Mouse (Mus musculus): ENCODE data around the gene Ess2. TPM values are rescaled to one million over a fixed set of nuclear protein-coding genes. Genes with fewer than 3 reads are reported as not detected.

The Ess2 gene
- total and polyA plus RNA-seq, 3 experiments: 31.1 to 37.0 (median 33.1) TPM

DNA sequence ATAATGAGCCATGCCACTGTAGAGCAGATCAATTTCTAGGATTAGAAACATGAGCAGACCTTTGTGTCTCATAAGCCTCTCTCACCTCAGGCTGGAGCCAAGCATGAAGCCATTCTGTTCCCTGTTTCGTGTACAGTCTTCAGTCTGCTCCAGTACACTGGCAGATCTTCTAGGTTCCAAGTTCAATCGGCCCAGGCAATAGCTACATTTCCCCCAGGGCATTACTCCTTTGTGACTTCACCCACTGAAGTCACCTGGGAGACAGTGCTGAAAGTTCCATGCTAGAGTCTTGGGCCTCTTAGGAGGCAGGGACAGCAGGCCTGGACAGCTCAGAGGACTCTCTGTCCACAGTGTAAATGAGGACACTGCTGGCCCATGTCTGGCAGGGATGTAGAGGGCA is 17.2 kb downstream of the Ess2 start, which contains the start of gene Tssk1:
Gene Tssk1 (plus strand): TSS at position 301 of the 400 bp plus-strand sequence.
- dilution Hi-C loops (cut with MboI; ENCODE audit: extremely low pct_ligation_motif_present, extremely low pct_unique_long_range_greater_than_20kb, low sequenced_read_pairs) (no loop called here), in situ Hi-C loops (cut with MboI; ENCODE audit: low pct_ligation_motif_present, low pct_unique_long_range_greater_than_20kb, low sequenced_read_pairs) (no loop called here)
- DNase-seq (ENCODE audit: extremely low read depth): no peak
- no peak within 1 kb of the TSS for H3K9ac ChIP-seq (ENCODE audit: insufficient read depth, low read depth)
- H3K4me2 ChIP-seq (ENCODE audit: insufficient read depth, low read depth, poor library complexity, severe bottlenecking): no peak within 1 kb of the TSS
- peaks cover 17% of the 10 kb centered on the region for H3K79me2 ChIP-seq (replicated peaks; ENCODE audit: control insufficient read depth, extremely low read depth, insufficient read depth, poor library complexity, severe bottlenecking)
- H3K4me1 ChIP-seq (ENCODE audit: control insufficient read depth in 1 of 2, insufficient read depth in 2 of 2): peaks cover 7 to 21% of the 10 kb centered on the region in 2 experiments
- H3K27ac ChIP-seq (ENCODE audit: insufficient read depth, low read depth): no peak within 1 kb of the TSS
- H3K9me3 ChIP-seq (replicated peaks; ENCODE audit: low read length): no peaks in the 10 kb centered on the region
- no peaks in the 10 kb centered on the region for H3K27me3 ChIP-seq (replicated peaks)
- H3K36me3 ChIP-seq (replicated peaks in 1 of 2; ENCODE audit: control insufficient read depth in 1 of 2, insufficient read depth in 1 of 2, low read length in 1 of 2): peaks cover 1 to 22% of the 10 kb centered on the region in 2 experiments
- no peak within 1 kb of the TSS for H3K4me3 ChIP-seq (replicated peaks in 1 of 3; ENCODE audit: low read depth in 2 of 3, low read length in 2 of 3, poor library complexity in 1 of 3)
- TF ChIP-seq GABPA (IDR thresholded peaks at IDR 0.05; ENCODE audit: insufficient replicate concordance, low read depth, low read length) (no peak), RCOR1 (conservative IDR thresholded peaks at IDR 0.05; ENCODE audit: low read depth, low read length) (no peak), IRF4 (IDR thresholded peaks at IDR 0.05; ENCODE audit: low read depth, low read length) (no peak), NELFE (IDR thresholded peaks at IDR 0.05; ENCODE audit: low read depth, low read length) (no peak), MEF2A (IDR thresholded peaks at IDR 0.05; ENCODE audit: borderline replicate concordance, low read depth, low read length) (no peak), UBTF (IDR thresholded peaks at IDR 0.05; ENCODE audit: low read depth, low read length) (no peak), RAD21 (IDR thresholded peaks at IDR 0.05; ENCODE audit: low read depth, low read length) (no peak), MAX (IDR thresholded peaks at IDR 0.05; ENCODE audit: low read length) (no peak), ZMIZ1 (IDR thresholded peaks at IDR 0.05; ENCODE audit: low read depth, low read length) (no peak), ZKSCAN1 (IDR thresholded peaks at IDR 0.05; ENCODE audit: borderline replicate concordance, low read depth, low read length) (no peak), E2F4 (IDR thresholded peaks at IDR 0.05; ENCODE audit: insufficient replicate concordance, low read depth, low read length) (no peak), KAT2A (IDR thresholded peaks at IDR 0.05; ENCODE audit: insufficient replicate concordance, low read length) (no peak)

- TF ChIP-seq TCF12 (IDR thresholded peaks at IDR 0.05; ENCODE audit: low read depth, low read length) (no peak), RCOR1 (conservative IDR thresholded peaks at IDR 0.05; ENCODE audit: low read depth, low read length) (no peak), CHD2 (IDR thresholded peaks at IDR 0.05; ENCODE audit: low read length) (no peak), NELFE (IDR thresholded peaks at IDR 0.05; ENCODE audit: low read depth, low read length) (no peak), USF2 (conservative IDR thresholded peaks at IDR 0.05; ENCODE audit: low read depth, low read length) (no peak), ZKSCAN1 (IDR thresholded peaks at IDR 0.05; ENCODE audit: borderline replicate concordance, low read depth, low read length) (no peak), BHLHE40 (IDR thresholded peaks at IDR 0.05; ENCODE audit: low read depth, low read length) (no peak), MAZ (IDR thresholded peaks at IDR 0.05; ENCODE audit: low read depth, low read length) (no peak), JUND (conservative IDR thresholded peaks at IDR 0.05; ENCODE audit: low read depth, low read length) (no peak)
- Histone ChIP-seq H3K4me3 (replicated peaks in 1 of 3; ENCODE audit: low read depth in 2 of 3, low read length in 2 of 3, poor library complexity in 1 of 3) (no peak overlapping the region), H3K27me3 (replicated peaks) (no peaks in the 10 kb centered on the region), H3K36me3 (replicated peaks in 1 of 2; ENCODE audit: control insufficient read depth in 1 of 2, insufficient read depth in 1 of 2, low read length in 1 of 2) (peaks cover 0 to 10% of the 10 kb centered on the region in 2 experiments), H3K9me3 (replicated peaks; ENCODE audit: low read length) (no peaks in the 10 kb centered on the region), H3K79me2 (replicated peaks; ENCODE audit: control insufficient read depth, extremely low read depth, insufficient read depth, poor library complexity, severe bottlenecking) (peaks cover 17% of the 10 kb centered on the region), H3K9ac (ENCODE audit: insufficient read depth, low read depth) (no peak overlapping the region), H3K4me2 (ENCODE audit: insufficient read depth, low read depth, poor library complexity, severe bottlenecking) (no peak overlapping the region), H3K4me1 (ENCODE audit: control insufficient read depth in 1 of 2, insufficient read depth in 2 of 2) (peaks cover 7 to 21% of the 10 kb centered on the region in 2 experiments), H3K27ac (ENCODE audit: insufficient read depth, low read depth) (no peak overlapping the region)
- DNase-seq (ENCODE audit: extremely low read depth): no peak
- in situ Hi-C loops (cut with MboI; ENCODE audit: low pct_ligation_motif_present, low pct_unique_long_range_greater_than_20kb, low sequenced_read_pairs): no loop called here
- dilution Hi-C loops (cut with MboI; ENCODE audit: extremely low pct_ligation_motif_present, extremely low pct_unique_long_range_greater_than_20kb, low sequenced_read_pairs): no loop called here
Measured at GRCm38 (mm10) chr16:17892606-17893005, 18.5 kb downstream of the Ess2 start.

Data from CH12.LX (cell line).